Mouse (Mus musculus): Measurements from ENCODE around the gene Cfl2. TPM values are rescaled to one million over a fixed set of nuclear protein-coding genes. Genes with fewer than 3 reads are reported as not detected.
"Not testable (repeated sequence)": the region's sequence is repeated elsewhere in the genome, so short reads cannot be mapped to it uniquely, and the experiment has no call there.

Cfl2 gene
- 175 and 182 TPM in 2 replicates for polyA plus RNA-seq (2015; fragmentation: Nextera tagmentation; extraction: Ambion mirVana)

GRCm38 (mm10) chr12:54862606-54863535 is at the start of gene Cfl2:
Cfl2 (minus strand) TSS chr12:54862877.
- Histone ChIP-seq H3K4me2 (ENCODE audit: low read depth, low read length) (peak within 1 kb of the TSS; percentile 72), H3K4me1 (replicated peaks; ENCODE audit: control insufficient read depth, insufficient read depth, low read length) (peaks cover 9% of the 10 kb centered on the region), H3K9ac (ENCODE audit: low read length) (peak within 1 kb of the TSS; percentile 99), H3K27ac (ENCODE audit: low read length) (peak within 1 kb of the TSS; percentile 96), H3K4me3 (ENCODE audit: low read length) (peak within 1 kb of the TSS; percentile 91), H3K27me3 (ENCODE audit: control insufficient read depth, insufficient read depth, low read depth, low read length) (no peaks in the 10 kb centered on the region), H3K36me3 (ENCODE audit: control insufficient read depth, insufficient read depth, low read length) (peaks cover 10% of the 10 kb centered on the region), H3K9me3 (ENCODE audit: control insufficient read depth, low read length) (no peaks in the 10 kb centered on the region)
- WGBS: under 1% methylated on average over 55 of the region's 82 CpGs
- peak; percentile 95 for ATAC-seq (ENCODE audit: low read depth)

- H3K36me3 ChIP-seq (ENCODE audit: control insufficient read depth, insufficient read depth, low read length): peaks cover 12% of the 10 kb centered on the region
Observed at GRCm38 (mm10) chr12:54910387-54910786, 47.7 kb upstream of the Cfl2 start.

GRCm38 (mm10) chr12:54892559-54892958 is 29.9 kb upstream of the Cfl2 start:
- WGBS: 33% methylated on average over 1 of the region's 2 CpGs
- H3K9me3 ChIP-seq (ENCODE audit: control insufficient read depth, low read length); H3K9ac ChIP-seq (ENCODE audit: low read length); H3K27ac ChIP-seq (ENCODE audit: low read length); H3K4me2 ChIP-seq (ENCODE audit: low read depth, low read length); H3K27me3 ChIP-seq (ENCODE audit: control insufficient read depth, insufficient read depth, low read depth, low read length); ATAC-seq (ENCODE audit: low read depth); H3K4me1 ChIP-seq (replicated peaks; ENCODE audit: control insufficient read depth, insufficient read depth, low read length); H3K4me3 ChIP-seq (ENCODE audit: low read length): not testable (repeated sequence)
- peaks cover 15% of the 10 kb centered on the region for H3K36me3 ChIP-seq (ENCODE audit: control insufficient read depth, insufficient read depth, low read length)

More at GRCm38 (mm10) chr12:54910387-54910786, 47.7 kb upstream of the Cfl2 start:
- Histone ChIP-seq H3K9me3 (ENCODE audit: control insufficient read depth, low read length) (no peaks in the 10 kb centered on the region), H3K4me3 (ENCODE audit: low read length) (no peak overlapping the region), H3K4me1 (replicated peaks; ENCODE audit: control insufficient read depth, insufficient read depth, low read length) (no peaks in the 10 kb centered on the region), H3K27ac (ENCODE audit: low read length) (no peak overlapping the region), H3K4me2 (ENCODE audit: low read depth, low read length) (no peak overlapping the region), H3K9ac (ENCODE audit: low read length) (no peak overlapping the region), H3K27me3 (ENCODE audit: control insufficient read depth, insufficient read depth, low read depth, low read length) (no peaks in the 10 kb centered on the region)
- no peak for ATAC-seq (ENCODE audit: low read depth)
- WGBS: 88% methylated on average over 3 of the region's 3 CpGs

GRCm38 (mm10) chr12:54890426-54890825 is 27.7 kb upstream of the Cfl2 start:
- H3K27me3 ChIP-seq (ENCODE audit: control insufficient read depth, insufficient read depth, low read depth, low read length): no peaks in the 10 kb centered on the region
- no peak overlapping the region for H3K4me2 ChIP-seq (ENCODE audit: low read depth, low read length)
- no peak overlapping the region for H3K9ac ChIP-seq (ENCODE audit: low read length)
- H3K36me3 ChIP-seq (ENCODE audit: control insufficient read depth, insufficient read depth, low read length): peaks cover 8% of the 10 kb centered on the region; the same call in 1 of the 2 replicates
- H3K27ac ChIP-seq (ENCODE audit: low read length): no peak overlapping the region
- no peak overlapping the region for H3K4me3 ChIP-seq (ENCODE audit: low read length)
- no peaks in the 10 kb centered on the region; the same call in 1 of the 2 replicates for H3K9me3 ChIP-seq (ENCODE audit: control insufficient read depth, low read length)
- H3K4me1 ChIP-seq (replicated peaks; ENCODE audit: control insufficient read depth, insufficient read depth, low read length): no peaks in the 10 kb centered on the region
- ATAC-seq (ENCODE audit: low read depth): no peak
- WGBS: 91% methylated on average over 2 of the region's 2 CpGs

GRCm38 (mm10) chr12:54887580-54888127 is 25.0 kb upstream of the Cfl2 start:
- H3K4me2 ChIP-seq (ENCODE audit: low read depth, low read length): no peak overlapping the region
- H3K27me3 ChIP-seq (ENCODE audit: control insufficient read depth, insufficient read depth, low read depth, low read length): no peaks in the 10 kb centered on the region
- no peak overlapping the region for H3K4me3 ChIP-seq (ENCODE audit: low read length)
- H3K4me1 ChIP-seq (replicated peaks; ENCODE audit: control insufficient read depth, insufficient read depth, low read length): no peaks in the 10 kb centered on the region
- ATAC-seq (ENCODE audit: low read depth): no peak
- no peak overlapping the region for H3K27ac ChIP-seq (ENCODE audit: low read length)
- no peaks in the 10 kb centered on the region; the same call in 1 of the 2 replicates for H3K9me3 ChIP-seq (ENCODE audit: control insufficient read depth, low read length)
- H3K36me3 ChIP-seq (ENCODE audit: control insufficient read depth, insufficient read depth, low read length): peaks cover 3% of the 10 kb centered on the region; the same call in 1 of the 2 replicates
- WGBS: 71% methylated on average over 4 of the region's 4 CpGs
- H3K9ac ChIP-seq (ENCODE audit: low read length): no peak overlapping the region

GRCm38 (mm10) chr12:54879630-54880029 is 17.0 kb upstream of the Cfl2 start:
- Histone ChIP-seq H3K4me3 (ENCODE audit: low read length) (no peak overlapping the region), H3K27ac (ENCODE audit: low read length) (no peak overlapping the region), H3K27me3 (ENCODE audit: control insufficient read depth, insufficient read depth, low read depth, low read length) (no peaks in the 10 kb centered on the region), H3K9me3 (ENCODE audit: control insufficient read depth, low read length) (no peaks in the 10 kb centered on the region), H3K4me1 (replicated peaks; ENCODE audit: control insufficient read depth, insufficient read depth, low read length) (0 out of 2 replicates have a peak, but pooled peaks cover 3% of the 10 kb centered on the region), H3K4me2 (ENCODE audit: low read depth, low read length) (no peak overlapping the region), H3K9ac (ENCODE audit: low read length) (no peak overlapping the region), H3K36me3 (ENCODE audit: control insufficient read depth, insufficient read depth, low read length) (no peaks in the 10 kb centered on the region)
- no peak for ATAC-seq (ENCODE audit: low read depth)
- WGBS: 3% methylated on average over 6 of the region's 6 CpGs

GRCm38 (mm10) chr12:54879211-54879610 is 16.5 kb upstream of the Cfl2 start:
- H3K9me3 ChIP-seq (ENCODE audit: control insufficient read depth, low read length): no peaks in the 10 kb centered on the region
- H3K9ac ChIP-seq (ENCODE audit: low read length): no peak overlapping the region
- H3K4me1 ChIP-seq (replicated peaks; ENCODE audit: control insufficient read depth, insufficient read depth, low read length): 0 out of 2 replicates have a peak, but pooled peaks cover 3% of the 10 kb centered on the region
- H3K36me3 ChIP-seq (ENCODE audit: control insufficient read depth, insufficient read depth, low read length): no peaks in the 10 kb centered on the region
- no peak overlapping the region for H3K4me3 ChIP-seq (ENCODE audit: low read length)
- no peak for ATAC-seq (ENCODE audit: low read depth)
- H3K27ac ChIP-seq (ENCODE audit: low read length): no peak overlapping the region
- no peaks in the 10 kb centered on the region for H3K27me3 ChIP-seq (ENCODE audit: control insufficient read depth, insufficient read depth, low read depth, low read length)
- H3K4me2 ChIP-seq (ENCODE audit: low read depth, low read length): no peak overlapping the region
- 76% methylated on average over 5 of the region's 5 CpGs for WGBS

- Histone ChIP-seq H3K4me1 (replicated peaks; ENCODE audit: control insufficient read depth, insufficient read depth, low read length) (0 out of 2 replicates have a peak, but pooled peaks cover 3% of the 10 kb centered on the region), H3K9ac (ENCODE audit: low read length) (no peak overlapping the region), H3K4me3 (ENCODE audit: low read length) (no peak overlapping the region), H3K36me3 (ENCODE audit: control insufficient read depth, insufficient read depth, low read length) (no peaks in the 10 kb centered on the region), H3K4me2 (ENCODE audit: low read depth, low read length) (no peak overlapping the region), H3K9me3 (ENCODE audit: control insufficient read depth, low read length) (no peaks in the 10 kb centered on the region), H3K27ac (ENCODE audit: low read length) (no peak overlapping the region), H3K27me3 (ENCODE audit: control insufficient read depth, insufficient read depth, low read depth, low read length) (no peaks in the 10 kb centered on the region)
- WGBS: 79% methylated on average over 1 of the region's 1 CpGs
- ATAC-seq (ENCODE audit: low read depth): no peak
Observed at GRCm38 (mm10) chr12:54877875-54878274, 15.2 kb upstream of the Cfl2 start.

GRCm38 (mm10) chr12:54876879-54877278 is 14.2 kb upstream of the Cfl2 start:
- 38% methylated on average over 5 of the region's 5 CpGs for WGBS
- H3K27ac ChIP-seq (ENCODE audit: low read length): no peak overlapping the region
- no peaks in the 10 kb centered on the region for H3K27me3 ChIP-seq (ENCODE audit: control insufficient read depth, insufficient read depth, low read depth, low read length)
- H3K9me3 ChIP-seq (ENCODE audit: control insufficient read depth, low read length): no peaks in the 10 kb centered on the region
- H3K9ac ChIP-seq (ENCODE audit: low read length): no peak overlapping the region
- H3K36me3 ChIP-seq (ENCODE audit: control insufficient read depth, insufficient read depth, low read length): no peaks in the 10 kb centered on the region
- H3K4me1 ChIP-seq (replicated peaks; ENCODE audit: control insufficient read depth, insufficient read depth, low read length): 0 out of 2 replicates have a peak, but pooled peaks cover 3% of the 10 kb centered on the region
- no peak overlapping the region for H3K4me3 ChIP-seq (ENCODE audit: low read length)
- no peak for ATAC-seq (ENCODE audit: low read depth)
- no peak overlapping the region for H3K4me2 ChIP-seq (ENCODE audit: low read depth, low read length)

All from lung, embryonic 16.5 days (tissue).